Mouse (Mus musculus) embryonic facial prominence, embryonic 14.5 days (tissue): ENCODE measurements around the gene Gpr50. TPM values are rescaled to one million over a fixed set of nuclear protein-coding genes. Genes with fewer than 3 reads are reported as not detected.

Source experiments
- ATAC-seq: fragments of 200-750 bp; cut with Nextera tagmentation; 2 replicates; pipeline ENCODE4 v1.8.0; 2017; ENCODE audit warnings: low read depth, moderate number of reproducible peaks, moderate TSS enrichment
- DNase-seq: peaks from one replicate; pipeline ENCODE4 v3.0.0-alpha.2; 2015; ENCODE audit warnings: low spot score
- H3K27ac ChIP-seq: fragments of 300-500 bp; sonication (generic); replicated peaks from 2 replicates; pipeline ENCODE4 v1.5.1; 2014; ENCODE audit warnings: low read depth, mild to moderate bottlenecking, low read length, moderate library complexity
- H3K27me3 ChIP-seq: fragments of 300-500 bp; sonication (generic); replicated peaks from 2 replicates; pipeline ENCODE4 v1.6.1; 2014; ENCODE audit warnings: low read length; ENCODE audit not compliant: control insufficient read depth, insufficient read depth
- H3K36me3 ChIP-seq: fragments of 300-500 bp; sonication (generic); 2 replicates; pipeline ENCODE4 v1.6.1; 2014; ENCODE audit warnings: low read length, mixed read lengths; ENCODE audit not compliant: control insufficient read depth, insufficient read depth
- H3K4me1 ChIP-seq: fragments of 300-500 bp; sonication (generic); 2 replicates; pipeline ENCODE4 v1.6.1; 2014; ENCODE audit warnings: antibody characterized with exemption, low read length; ENCODE audit not compliant: control insufficient read depth, insufficient read depth
- H3K4me2 ChIP-seq: fragments of 300-500 bp; sonication (generic); 2 replicates; pipeline ENCODE4 v1.6.1; 2014; ENCODE audit warnings: low read depth, mild to moderate bottlenecking, low read length, moderate library complexity, mixed read lengths
- H3K4me3 ChIP-seq: fragments of 300-500 bp; sonication (generic); 2 replicates; pipeline ENCODE4 v1.5.1; 2014; ENCODE audit warnings: low read depth, mild to moderate bottlenecking, low read length
- H3K9ac ChIP-seq: fragments of 300-500 bp; sonication (generic); 2 replicates; pipeline ENCODE4 v1.6.1; 2014; ENCODE audit warnings: low read depth, mild to moderate bottlenecking, low read length, moderate library complexity, mixed read lengths
- H3K9me3 ChIP-seq: fragments of 300-500 bp; sonication (generic); 2 replicates; pipeline ENCODE4 v1.6.1; 2016; ENCODE audit warnings: low read length; ENCODE audit not compliant: control insufficient read depth
- WGBS: fragments of 180-500 bp; shearing (Covaris S2); extraction: QIAGEN DNeasy Blood & Tissue Kit; methylation state at CpG from one replicate; pipeline ENCODE4 v1.1.7; 2014; 5-methylcytosine and 5-hydroxymethylcytosine counted together
- polyA plus RNA-seq: library from polyadenylated mRNA; unstranded; fragments of >200 nt; fragmentation: Nextera tagmentation; extraction: Ambion mirVana; gene quantifications from 2 replicates; pipeline ENCODE4 v1.2.1, GENCODE M21; 2014

Gene Gpr50
- polyA plus RNA-seq = 1.6 and 1.9 TPM in 2 replicates

GRCm38 (mm10) chrX:71663374-71663773 lies at the start of gene Gpr50:
Gpr50 (plus strand) TSS chrX:71663667.
- no peaks in the 10 kb centered on the region for H3K36me3 ChIP-seq
- ATAC-seq = no peak
- no peak within 1 kb of the TSS for H3K27ac ChIP-seq
- peak within 1 kb of the TSS; percentile 62 for H3K4me2 ChIP-seq
- no peaks in the 10 kb centered on the region for H3K4me1 ChIP-seq
- H3K4me3 ChIP-seq = peak within 1 kb of the TSS; percentile 44
- peaks cover 10% of the 10 kb centered on the region for H3K9me3 ChIP-seq
- WGBS = 30% methylated on average over 5 of the region's 9 CpGs
- peak within 1 kb of the TSS; percentile 34; the same call in 1 of the 2 replicates for H3K9ac ChIP-seq
- peaks cover 84% of the 10 kb centered on the region for H3K27me3 ChIP-seq
- no peak for DNase-seq

DNA sequence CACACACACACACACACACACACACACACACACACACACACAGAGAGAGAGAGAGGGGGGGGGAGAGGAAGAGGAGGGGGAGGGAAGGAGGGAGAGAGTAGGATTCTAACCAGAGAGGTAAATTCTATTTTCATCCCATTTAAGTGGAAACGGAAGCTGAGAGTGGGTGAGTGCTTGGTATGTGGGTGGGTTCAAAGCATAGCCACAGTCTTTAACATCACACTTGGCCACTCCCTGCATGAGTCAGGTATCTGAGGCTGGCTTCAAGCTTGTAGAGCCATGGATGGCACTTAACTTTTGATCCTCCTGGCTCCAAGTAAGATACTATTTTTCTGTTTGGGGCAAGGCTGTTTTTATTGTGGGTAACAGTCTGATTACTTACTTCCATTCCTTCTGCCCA lies 41.2 kb upstream of the Gpr50 start:
- H3K9me3 ChIP-seq = no peaks in the 10 kb centered on the region
- H3K27me3 ChIP-seq = no peaks in the 10 kb centered on the region
- DNase-seq (no peak), ATAC-seq (no peak)
- no peak overlapping the region for H3K27ac ChIP-seq
- WGBS = 100% methylated on average over 1 of the region's 1 CpGs
- H3K36me3 ChIP-seq = no peaks in the 10 kb centered on the region
- H3K4me3 ChIP-seq = no peak overlapping the region
- H3K4me2 ChIP-seq = no peak overlapping the region
- no peaks in the 10 kb centered on the region for H3K4me1 ChIP-seq
- H3K9ac ChIP-seq = no peak overlapping the region

DNA sequence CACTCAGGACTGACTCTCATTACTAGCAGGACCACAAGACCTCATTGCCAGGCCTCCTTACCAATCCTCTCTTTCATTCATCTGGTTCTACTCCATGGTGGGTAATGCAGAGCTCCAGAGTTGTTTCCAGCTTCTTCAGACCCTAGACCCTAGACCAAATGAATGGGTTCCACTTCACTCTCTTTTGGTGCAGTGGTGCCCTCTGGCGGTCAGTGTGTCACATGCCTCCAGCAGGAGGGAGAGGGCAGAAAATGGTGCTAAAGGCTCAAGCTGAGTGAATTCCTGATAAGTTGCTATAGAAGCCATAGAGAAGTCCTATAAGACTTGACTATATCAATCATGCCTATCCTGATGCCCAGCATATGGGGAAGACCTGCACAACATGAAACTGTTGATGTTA lies 39.6 kb upstream of the Gpr50 start:
- 11% methylated on average over 1 of the region's 1 CpGs for WGBS
- DNase-seq = no peak

GRCm38 (mm10) chrX:71628306-71628705 lies 35.2 kb upstream of the Gpr50 start:
- DNase-seq (no peak), ATAC-seq (no peak)
- Histone ChIP-seq H3K9me3 (no peaks in the 10 kb centered on the region), H3K4me3 (no peak overlapping the region), H3K4me1 (no peaks in the 10 kb centered on the region), H3K27me3 (no peaks in the 10 kb centered on the region), H3K4me2 (no peak overlapping the region), H3K27ac (no peak overlapping the region), H3K9ac (no peak overlapping the region), H3K36me3 (no peaks in the 10 kb centered on the region)
- 18% methylated on average over 4 of the region's 4 CpGs for WGBS

More for the DNA sequence above, 39.6 kb upstream of the Gpr50 start:
- H3K4me2 ChIP-seq = no peak overlapping the region
- H3K4me3 ChIP-seq = no peak overlapping the region
- ATAC-seq = no peak
- H3K36me3 ChIP-seq = no peaks in the 10 kb centered on the region
- H3K27me3 ChIP-seq = no peaks in the 10 kb centered on the region
- H3K27ac ChIP-seq = no peak overlapping the region
- no peaks in the 10 kb centered on the region for H3K9me3 ChIP-seq
- H3K9ac ChIP-seq = no peak overlapping the region
- H3K4me1 ChIP-seq = no peaks in the 10 kb centered on the region

GRCm38 (mm10) chrX:71630709-71631108 lies 32.8 kb upstream of the Gpr50 start:
- no peak for ATAC-seq
- H3K36me3 ChIP-seq = no peaks in the 10 kb centered on the region

DNA sequence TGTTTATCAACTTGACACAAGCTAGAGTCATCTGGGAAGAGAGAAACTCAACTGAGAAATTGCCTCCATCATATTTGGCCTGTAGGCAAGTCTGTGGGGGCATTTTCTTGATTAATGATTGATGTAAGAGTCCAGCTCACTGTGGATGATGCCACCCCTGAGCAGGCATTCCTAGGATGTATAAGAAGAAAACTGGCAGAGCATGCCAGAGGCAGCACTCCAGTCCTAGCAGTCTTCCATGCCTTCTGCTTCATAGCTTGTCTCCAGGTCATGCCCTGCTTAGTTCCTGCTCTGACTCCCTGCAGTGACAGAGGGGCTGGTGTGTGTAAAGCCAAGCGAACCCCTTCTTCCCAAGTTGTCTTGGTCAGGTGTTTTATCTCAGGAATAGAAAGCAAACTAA lies 32.3 kb upstream of the Gpr50 start:
- Histone ChIP-seq H3K9ac (no peak overlapping the region), H3K4me3 (no peak overlapping the region), H3K4me2 (no peak overlapping the region), H3K9me3 (no peaks in the 10 kb centered on the region), H3K27ac (no peak overlapping the region), H3K4me1 (no peaks in the 10 kb centered on the region), H3K36me3 (no peaks in the 10 kb centered on the region), H3K27me3 (no peaks in the 10 kb centered on the region)
- ATAC-seq = no peak
- DNase-seq = no peak
- 50% methylated on average over 1 of the region's 1 CpGs for WGBS

More at GRCm38 (mm10) chrX:71630709-71631108, 32.8 kb upstream of the Gpr50 start:
- Histone ChIP-seq H3K27ac (no peak overlapping the region), H3K27me3 (no peaks in the 10 kb centered on the region), H3K4me1 (no peaks in the 10 kb centered on the region), H3K4me2 (no peak overlapping the region), H3K4me3 (no peak overlapping the region), H3K9ac (no peak overlapping the region), H3K9me3 (no peaks in the 10 kb centered on the region)
- WGBS = 71% methylated on average over 4 of the region's 4 CpGs
- DNase-seq = no peak

GRCm38 (mm10) chrX:71647958-71648357 lies 15.5 kb upstream of the Gpr50 start:
- WGBS = under 1% methylated on average over 6 of the region's 6 CpGs
- Histone ChIP-seq H3K36me3 (no peaks in the 10 kb centered on the region), H3K4me3 (no peak overlapping the region), H3K27ac (no peak overlapping the region), H3K27me3 (no peaks in the 10 kb centered on the region), H3K4me2 (no peak overlapping the region), H3K4me1 (no peaks in the 10 kb centered on the region), H3K9ac (no peak overlapping the region), H3K9me3 (no peaks in the 10 kb centered on the region)
- peak; percentile 63 for DNase-seq
- ATAC-seq = no peak

DNA sequence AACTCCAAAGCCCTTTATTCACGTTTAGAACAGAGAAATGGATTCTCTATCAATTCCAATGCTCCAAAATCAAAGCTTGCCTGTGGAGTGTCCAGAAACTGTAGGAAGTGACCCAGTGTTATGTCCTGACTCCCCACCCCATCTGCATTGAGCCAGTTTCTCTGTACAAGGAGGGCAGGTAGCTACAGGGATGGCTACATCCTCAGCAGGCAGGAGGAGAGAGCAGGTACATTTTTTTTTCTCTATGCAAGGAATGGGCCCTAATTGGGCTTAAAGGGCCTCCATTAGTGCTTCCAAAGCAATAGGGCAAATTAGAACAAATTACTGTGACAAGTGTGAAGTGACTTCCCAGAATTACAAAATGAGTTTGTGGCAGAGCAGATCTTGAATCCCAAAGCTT lies 15.0 kb upstream of the Gpr50 start:
- WGBS = 15% methylated on average over 1 of the region's 1 CpGs
- Histone ChIP-seq H3K36me3 (no peaks in the 10 kb centered on the region), H3K9ac (no peak overlapping the region), H3K4me1 (no peaks in the 10 kb centered on the region), H3K9me3 (no peaks in the 10 kb centered on the region), H3K4me2 (no peak overlapping the region), H3K27me3 (no peaks in the 10 kb centered on the region), H3K27ac (no peak overlapping the region), H3K4me3 (no peak overlapping the region)
- DNase-seq (no peak), ATAC-seq (no peak)

DNA sequence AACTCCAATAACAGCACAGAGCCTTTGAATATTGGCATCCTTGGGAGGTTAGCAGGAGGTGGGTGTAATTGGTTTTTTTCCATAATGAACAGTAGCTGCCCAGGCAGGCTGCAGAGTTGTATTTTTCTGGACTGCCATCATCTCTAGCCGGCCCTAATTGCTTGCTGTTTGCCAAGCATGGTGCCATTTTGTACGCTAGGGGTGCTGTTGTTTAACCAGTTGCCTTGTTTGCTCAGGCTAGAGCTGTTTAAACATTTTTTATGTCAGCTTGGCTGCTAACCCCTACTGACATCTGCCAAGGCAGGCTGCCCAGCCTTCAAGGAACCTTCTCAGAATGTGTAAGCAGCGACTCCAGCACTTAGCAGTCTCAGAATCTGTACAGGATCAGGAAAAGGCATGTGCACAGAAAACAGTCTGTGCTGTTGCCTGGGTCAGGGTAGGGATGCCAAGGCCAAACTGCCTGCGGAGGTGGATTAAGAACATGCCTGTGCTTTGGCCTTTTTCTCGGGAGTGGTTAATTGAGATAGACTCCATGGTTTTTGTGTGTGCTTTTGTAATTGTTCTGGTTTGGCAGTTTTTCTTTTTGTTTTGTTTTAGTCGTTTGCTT lies 14.5 kb upstream of the Gpr50 start:
- H3K27me3 ChIP-seq = no peaks in the 10 kb centered on the region

More for the DNA sequence above, 14.5 kb upstream of the Gpr50 start:
- no peak; the same call in 1 of the 2 replicates for ATAC-seq
- WGBS = 42% methylated on average over 6 of the region's 6 CpGs
- Histone ChIP-seq H3K27ac (no peak overlapping the region), H3K4me1 (no peaks in the 10 kb centered on the region), H3K9ac (no peak overlapping the region), H3K4me3 (no peak overlapping the region), H3K4me2 (no peak overlapping the region), H3K9me3 (no peaks in the 10 kb centered on the region), H3K36me3 (no peaks in the 10 kb centered on the region)
- peak; percentile 76 for DNase-seq
